Mouse (Mus musculus) heart, postnatal 0 days (tissue): ENCODE measurements around the gene Xpnpep1. TPM values are rescaled to one million over a fixed set of nuclear protein-coding genes. Genes with fewer than 3 reads are reported as not detected.

Experiments used
- ATAC-seq: fragments of 200-750 bp; cut with Nextera tagmentation; 2 replicates; pipeline ENCODE4 v1.8.0; 2017; ENCODE audit warnings: low read depth, moderate number of reproducible peaks, moderate library complexity; ENCODE audit not compliant: insufficient read depth
- DNase-seq: peaks from one replicate; pipeline ENCODE4 v3.0.0-alpha.2; 2016; ENCODE audit warnings: low spot score
- H3K27ac ChIP-seq: fragments of 300-500 bp; sonication (generic); 2 replicates; pipeline ENCODE4 v1.5.1; 2014; ENCODE audit warnings: low read depth, mild to moderate bottlenecking
- H3K27me3 ChIP-seq: fragments of 300-500 bp; sonication (generic); 2 replicates; pipeline ENCODE4 v1.6.1; 2014; ENCODE audit warnings: low read length, mixed read lengths; ENCODE audit not compliant: control insufficient read depth, insufficient read depth
- H3K36me3 ChIP-seq: fragments of 300-500 bp; sonication (generic); replicated peaks from 2 replicates; pipeline ENCODE4 v1.6.1; 2014; ENCODE audit warnings: low read length, mixed read lengths; ENCODE audit not compliant: control insufficient read depth, insufficient read depth
- H3K4me1 ChIP-seq: fragments of 300-500 bp; sonication (generic); 2 replicates; pipeline ENCODE4 v1.6.1; 2014; ENCODE audit warnings: antibody characterized with exemption; ENCODE audit not compliant: control insufficient read depth, insufficient read depth
- H3K4me2 ChIP-seq: fragments of 300-500 bp; sonication (generic); 2 replicates; pipeline ENCODE4 v1.6.1; 2014; ENCODE audit warnings: low read depth, mild to moderate bottlenecking, low read length, moderate library complexity
- H3K4me3 ChIP-seq: fragments of 300-500 bp; sonication (generic); 2 replicates; pipeline ENCODE4 v1.5.1; 2014; ENCODE audit warnings: low read depth, low read length
- H3K9ac ChIP-seq: fragments of 300-500 bp; sonication (generic); replicated peaks from 2 replicates; pipeline ENCODE4 v1.6.1; 2014; ENCODE audit warnings: low read depth, low read length, mixed read lengths
- H3K9me3 ChIP-seq: fragments of 300-500 bp; sonication (generic); replicated peaks from 2 replicates; pipeline ENCODE4 v1.6.1; 2016; ENCODE audit warnings: low read length; ENCODE audit not compliant: control insufficient read depth
- CTCF ChIP-seq: IDR thresholded peaks from 2 replicates; pipeline ENCODE4 v1.5.1; 2016; ENCODE audit warnings: antibody characterized with exemption, control low read depth, low read depth
- EP300 ChIP-seq: IDR thresholded peaks from 2 replicates; pipeline ENCODE4 v1.6.1; 2016; ENCODE audit warnings: antibody characterized with exemption, low read depth
- WGBS: fragments of 180-500 bp; shearing (Covaris S2); extraction: QIAGEN DNeasy Blood & Tissue Kit; methylation state at CpG from one replicate; pipeline ENCODE4 v1.1.7; 2014; 5-methylcytosine and 5-hydroxymethylcytosine counted together
- polyA plus RNA-seq: library from polyadenylated mRNA; unstranded; fragments of >200 nt; fragmentation: Nextera tagmentation; extraction: Ambion mirVana; gene quantifications from 2 replicates; pipeline ENCODE4 v1.2.1, GENCODE M21; 2015
- total RNA-seq: library from RNA; depleted of rRNA; stranded (reverse); fragments of >200 nt; gene quantifications from 2 replicates; pipeline ENCODE4 v1.2.3, GENCODE M21; 2014; ENCODE audit warnings: low replicate concordance

Gene Xpnpep1
- total and polyA plus RNA-seq, 2 experiments from 2014 or later: 107 to 119 TPM

GRCm38 (mm10) chr19:53047208-53047607 is 7.2 kb upstream of the Xpnpep1 start:
- TF ChIP-seq CTCF (no peak), EP300 (no peak)
- no peaks in the 10 kb centered on the region for H3K36me3 ChIP-seq
- no peak overlapping the region for H3K4me2 ChIP-seq
- peaks cover 7% of the 10 kb centered on the region; the same call in 1 of the 2 replicates for H3K9me3 ChIP-seq
- 0 out of 2 replicates have a peak overlapping the region, but pooled peaks have one; percentile 20 for H3K27ac ChIP-seq
- no peaks in the 10 kb centered on the region for H3K4me1 ChIP-seq
- H3K9ac ChIP-seq: no peak overlapping the region
- H3K27me3 ChIP-seq: no peaks in the 10 kb centered on the region
- ATAC-seq (0 out of 2 replicates have a peak, but pooled peaks have one; percentile 9), DNase-seq (no peak)
- WGBS: 60% methylated on average over 5 of the region's 5 CpGs
- no peak overlapping the region for H3K4me3 ChIP-seq

- H3K4me3 ChIP-seq: no peak overlapping the region
- 73% methylated on average over 13 of the region's 13 CpGs for WGBS
- no peak overlapping the region for H3K4me2 ChIP-seq
- H3K36me3 ChIP-seq: no peaks in the 10 kb centered on the region
- 0 out of 2 replicates have a peak overlapping the region, but pooled peaks have one; percentile 35 for H3K27ac ChIP-seq
- no peak overlapping the region for H3K9ac ChIP-seq
- H3K9me3 ChIP-seq: no peaks in the 10 kb centered on the region
- DNase-seq (peak; percentile 23), ATAC-seq (peak; percentile 4; the same call in 1 of the 2 replicates)
- TF ChIP-seq EP300 (no peak), CTCF (no peak)
- peaks cover 20% of the 10 kb centered on the region for H3K4me1 ChIP-seq
- no peaks in the 10 kb centered on the region for H3K27me3 ChIP-seq
Observed at GRCm38 (mm10) chr19:53043423-53044125, 3.6 kb upstream of the Xpnpep1 start.

GRCm38 (mm10) chr19:53041570-53041969 is 1.6 kb upstream of the Xpnpep1 start:
- TF ChIP-seq EP300: no peak
- TF ChIP-seq CTCF: no peak
- no peaks in the 10 kb centered on the region for H3K9me3 ChIP-seq
- no peaks in the 10 kb centered on the region for H3K27me3 ChIP-seq
- no peak for ATAC-seq
- 0 out of 2 replicates have a peak overlapping the region, but pooled peaks have one; percentile 16 for H3K27ac ChIP-seq
- H3K36me3 ChIP-seq: no peaks in the 10 kb centered on the region
- 46% methylated on average over 4 of the region's 4 CpGs for WGBS
- no peak overlapping the region for H3K4me3 ChIP-seq
- no peak for DNase-seq
- H3K4me2 ChIP-seq: no peak overlapping the region
- H3K9ac ChIP-seq: no peak overlapping the region
- H3K4me1 ChIP-seq: peaks cover 32% of the 10 kb centered on the region

- peaks cover 32% of the 10 kb centered on the region for H3K4me1 ChIP-seq
- TF ChIP-seq EP300 (no peak), CTCF (no peak)
- H3K27me3 ChIP-seq: no peaks in the 10 kb centered on the region
- 0 out of 2 replicates have a peak overlapping the region, but pooled peaks have one; percentile 16 for H3K27ac ChIP-seq
- no peak overlapping the region for H3K9ac ChIP-seq
- H3K4me2 ChIP-seq: no peak overlapping the region
- no peak for ATAC-seq
- H3K9me3 ChIP-seq: no peaks in the 10 kb centered on the region
- H3K36me3 ChIP-seq: 0 out of 2 replicates have a peak, but pooled peaks cover 4% of the 10 kb centered on the region
- DNase-seq: no peak
- WGBS: 48% methylated on average over 5 of the region's 5 CpGs
- no peak overlapping the region for H3K4me3 ChIP-seq
Observed at GRCm38 (mm10) chr19:53041133-53041510, 1.1 kb upstream of the Xpnpep1 start.

GRCm38 (mm10) chr19:53039090-53039489 is 924 bp downstream of the Xpnpep1 start:
- DNase-seq: no peak
- TF ChIP-seq EP300 (no peak), CTCF (no peak)
- Histone ChIP-seq H3K36me3 (0 out of 2 replicates have a peak, but pooled peaks cover 4% of the 10 kb centered on the region), H3K4me3 (peak overlapping the region; percentile 87), H3K27ac (peak overlapping the region; percentile 90), H3K9me3 (no peaks in the 10 kb centered on the region), H3K4me1 (peaks cover 32% of the 10 kb centered on the region), H3K27me3 (no peaks in the 10 kb centered on the region), H3K4me2 (peak overlapping the region; percentile 57), H3K9ac (no peak overlapping the region; the same call in 1 of the 2 replicates)
- no peak for ATAC-seq
- WGBS: 27% methylated on average over 11 of the region's 11 CpGs
